9 mouse cellular contexts compared by ENCODE assay signal in genomic region chr1:84841061-84841460, GRCm38 (mm10). TPM values are rescaled to one million over a fixed set of nuclear protein-coding genes. Genes with fewer than 3 reads are reported as not detected.
DNase-seq lines count a peak whose midpoint lies in the region; ATAC-seq and TF ChIP-seq lines count a peak whose summit lies in the region.
"Had no signal": no experiment of that assay in that cellular context is flagged by ENCODE, and none has a peak within 500 bp of the region (broad histone marks: within the 10 kb centered on the region; RNA-seq: fewer than 3 reads in every experiment).

No protein-coding gene starts in this region.

- DNase-seq in kidney, postnatal 36 days: no peak
- DNase-seq in natural killer cell, adult 2 months (ENCODE audit: low spot score in 2 of 2): no peak
- no peak for DNase-seq in urinary bladder, adult 2 months (ENCODE audit: low spot score)
- DNase-seq in urinary bladder, postnatal 10 days (ENCODE audit: low spot score): no peak

- no peaks in the 10 kb centered on the region for H3K27me3 ChIP-seq in kidney, embryonic 14.5 days (ENCODE audit: control insufficient read depth, insufficient read depth, low read length)
- no peaks in the 10 kb centered on the region for H3K27me3 ChIP-seq in hindbrain, embryonic 16.5 days (replicated peaks; ENCODE audit: control insufficient read depth, insufficient read depth, low read length)
- no peaks in the 10 kb centered on the region for H3K27me3 ChIP-seq in midbrain, embryonic 16.5 days (ENCODE audit: control insufficient read depth, insufficient read depth, low read depth, low read length)
- H3K27me3 ChIP-seq: Patski had no signal

- peak overlapping the region; percentile 74; the same call in 1 of the 2 replicates for H3K4me3 ChIP-seq in kidney, embryonic 14.5 days (ENCODE audit: low read length)
- peak overlapping the region; percentile 2 for H3K4me3 ChIP-seq in bone marrow macrophage, adult 2 months (ENCODE audit: insufficient read depth, low read length)
- H3K4me3 ChIP-seq in hindbrain, embryonic 16.5 days (ENCODE audit: low read length): peak overlapping the region; percentile 71
- H3K4me3 ChIP-seq in midbrain, embryonic 16.5 days (ENCODE audit: low read depth, low read length): peak overlapping the region; percentile 96

- no peak overlapping the region for H3K9ac ChIP-seq in kidney, embryonic 14.5 days (ENCODE audit: low read depth, low read length)
- no peak overlapping the region for H3K9ac ChIP-seq in hindbrain, embryonic 16.5 days (ENCODE audit: low read depth, low read length)
- 0 out of 2 replicates have a peak overlapping the region, but pooled peaks have one; percentile 84 for H3K9ac ChIP-seq in midbrain, embryonic 16.5 days (ENCODE audit: low read depth, low read length)

- no peaks in the 10 kb centered on the region for H3K9me3 ChIP-seq in kidney, embryonic 14.5 days (ENCODE audit: control insufficient read depth, low read length)
- H3K9me3 ChIP-seq in hindbrain, embryonic 16.5 days (ENCODE audit: control insufficient read depth, low read length): no peaks in the 10 kb centered on the region
- H3K9me3 ChIP-seq in midbrain, embryonic 16.5 days (replicated peaks; ENCODE audit: control insufficient read depth, low read length, poor library complexity, severe bottlenecking): no peaks in the 10 kb centered on the region

- H3K4me1 ChIP-seq in kidney, embryonic 14.5 days (ENCODE audit: control insufficient read depth, insufficient read depth, low read length): 0 out of 2 replicates have a peak, but pooled peaks cover 4% of the 10 kb centered on the region
- H3K4me1 ChIP-seq in bone marrow macrophage, adult 2 months (ENCODE audit: control insufficient read depth, insufficient read depth, low read length): peaks cover 7% of the 10 kb centered on the region
- peaks cover 14% of the 10 kb centered on the region for H3K4me1 ChIP-seq in hindbrain, embryonic 16.5 days (ENCODE audit: control insufficient read depth, insufficient read depth, low read depth, low read length)
- peaks cover 25% of the 10 kb centered on the region for H3K4me1 ChIP-seq in midbrain, embryonic 16.5 days (ENCODE audit: control insufficient read depth, insufficient read depth, low read length)

- TF ChIP-seq CTCF in bone marrow macrophage, adult 2 months (IDR thresholded peaks at IDR 0.05; ENCODE audit: low read depth, low read length): no peak

- ATAC-seq in kidney, embryonic 14.5 days (ENCODE audit: low FRiP score, low TSS enrichment): no peak
- no peak for ATAC-seq in hindbrain, embryonic 16.5 days
- ATAC-seq in midbrain, embryonic 16.5 days: no peak
- ATAC-seq: Patski had no signal

- peak overlapping the region; percentile 55 for H3K4me2 ChIP-seq in kidney, embryonic 14.5 days (replicated peaks; ENCODE audit: low read depth, low read length)
- peak overlapping the region; percentile 86 for H3K4me2 ChIP-seq in hindbrain, embryonic 16.5 days (ENCODE audit: low read length)
- peak overlapping the region; percentile 82 for H3K4me2 ChIP-seq in midbrain, embryonic 16.5 days (ENCODE audit: low read length)

- TF ChIP-seq POLR2A in bone marrow macrophage, adult 2 months (IDR thresholded peaks at IDR 0.05; ENCODE audit: borderline replicate concordance, low read depth, low read length): no peak

- 0 out of 2 replicates have a peak, but pooled peaks cover 2% of the 10 kb centered on the region for H3K36me3 ChIP-seq in kidney, embryonic 14.5 days (ENCODE audit: control insufficient read depth, insufficient read depth, low read length)
- H3K36me3 ChIP-seq in hindbrain, embryonic 16.5 days (ENCODE audit: control insufficient read depth, insufficient read depth, low read length): no peaks in the 10 kb centered on the region
- H3K36me3 ChIP-seq in midbrain, embryonic 16.5 days (ENCODE audit: control insufficient read depth, insufficient read depth, low read length): peaks cover 3% of the 10 kb centered on the region; the same call in 1 of the 2 replicates

- 57% methylated on average over 3 of the region's 3 CpGs for WGBS in kidney, embryonic 14.5 days
- WGBS in hindbrain, embryonic 16.5 days: 73% methylated on average over 3 of the region's 3 CpGs
- 64% methylated on average over 3 of the region's 3 CpGs for WGBS in midbrain, embryonic 16.5 days

- no peak overlapping the region for H3K27ac ChIP-seq in kidney, embryonic 14.5 days (ENCODE audit: low read depth, low read length)
- no peak overlapping the region for H3K27ac ChIP-seq in bone marrow macrophage, adult 2 months (ENCODE audit: insufficient read depth, low read depth, low read length)
- H3K27ac ChIP-seq in hindbrain, embryonic 16.5 days (ENCODE audit: low read depth, low read length): no peak overlapping the region
- H3K27ac ChIP-seq in midbrain, embryonic 16.5 days (ENCODE audit: low read length): no peak overlapping the region

RNA-seq across cellular contexts. Expression of gene Trip12, which starts 0.7 kb away (rescaled TPM):
- polyA plus RNA-seq in kidney, embryonic 14.5 days (2014; fragmentation: Nextera tagmentation; extraction: Ambion mirVana): 57.9 and 85.8 TPM in 2 replicates
- polyA plus RNA-seq in bone marrow macrophage, adult 2 months (2012; ENCODE audit: insufficient read depth, insufficient read length, missing spikeins): 159 TPM in 2 replicates
- polyA plus RNA-seq in hindbrain, embryonic 16.5 days (2015; fragmentation: Nextera tagmentation; extraction: Ambion mirVana): 37.6 and 44.9 TPM in 2 replicates
- 44.4 and 53.3 TPM in 2 replicates for polyA plus RNA-seq in midbrain, embryonic 16.5 days (2015; fragmentation: Nextera tagmentation; extraction: Ambion mirVana)
- polyA plus RNA-seq in urinary bladder, adult 2 months (2012; rRNA removed): 84.8 and 90.2 TPM in 2 replicates

RNA-seq across cellular contexts. Expression of gene Fbxo36, which starts 1.4 kb away (rescaled TPM):
- 10.6 and 13.3 TPM in 2 replicates for polyA plus RNA-seq in kidney, embryonic 14.5 days (2014; fragmentation: Nextera tagmentation; extraction: Ambion mirVana)
- polyA plus RNA-seq in bone marrow macrophage, adult 2 months (2012; ENCODE audit: insufficient read depth, insufficient read length, missing spikeins): 3.4 and 4.2 TPM in 2 replicates
- 6.1 and 7.6 TPM in 2 replicates for polyA plus RNA-seq in hindbrain, embryonic 16.5 days (2015; fragmentation: Nextera tagmentation; extraction: Ambion mirVana)
- polyA plus RNA-seq in midbrain, embryonic 16.5 days (2015; fragmentation: Nextera tagmentation; extraction: Ambion mirVana): 6.0 and 6.6 TPM in 2 replicates
- polyA plus RNA-seq in urinary bladder, adult 2 months (2012; rRNA removed): 11.6 and 17.0 TPM in 2 replicates

Comparison
In these comparisons a context has a peak if more than half of its experiments do, and no peak if none do; other contexts are left out.
1. H3K4me3 ChIP-seq: peak in every context shown above with its lines; median percentile 96 in midbrain, embryonic 16.5 days; 74 in kidney, embryonic 14.5 days; 71 in hindbrain, embryonic 16.5 days; 2 in bone marrow macrophage, adult 2 months.